Mouse (Mus musculus) heart, embryonic 12.5 days (tissue): ENCODE results near the gene Ifrd2. TPM values are rescaled to one million over a fixed set of nuclear protein-coding genes. Genes with fewer than 3 reads are reported as not detected.

Source experiments
- ATAC-seq: fragments of 200-750 bp; cut with Nextera tagmentation; 2 replicates; pipeline ENCODE4 v1.8.0; 2017; ENCODE audit warnings: moderate TSS enrichment, moderate library complexity; ENCODE audit not compliant: insufficient number of reproducible peaks, low FRiP score
- H3K27ac ChIP-seq: fragments of 300-500 bp; sonication (generic); 2 replicates; pipeline ENCODE4 v1.5.1; 2016; ENCODE audit warnings: mild to moderate bottlenecking, moderate library complexity; ENCODE audit not compliant: poor library complexity, severe bottlenecking
- H3K27me3 ChIP-seq: fragments of 300-500 bp; sonication (generic); replicated peaks from 2 replicates; pipeline ENCODE4 v1.6.1; 2016; ENCODE audit warnings: mild to moderate bottlenecking, moderate library complexity
- H3K36me3 ChIP-seq: fragments of 300-500 bp; sonication (generic); 2 replicates; pipeline ENCODE4 v1.6.1; 2016; ENCODE audit warnings: mild to moderate bottlenecking, moderate library complexity
- H3K4me1 ChIP-seq: fragments of 300-500 bp; sonication (generic); replicated peaks from 2 replicates; pipeline ENCODE4 v1.6.1; 2016; ENCODE audit warnings: mild to moderate bottlenecking
- H3K4me2 ChIP-seq: fragments of 300-500 bp; sonication (generic); 2 replicates; pipeline ENCODE4 v1.6.1; 2016; ENCODE audit warnings: mild to moderate bottlenecking, moderate library complexity
- H3K4me3 ChIP-seq: fragments of 300-500 bp; sonication (generic); 2 replicates; pipeline ENCODE4 v1.5.1; 2016; ENCODE audit warnings: mild to moderate bottlenecking
- H3K9ac ChIP-seq: fragments of 300-500 bp; sonication (generic); 2 replicates; pipeline ENCODE4 v1.6.1; 2016; ENCODE audit warnings: mild to moderate bottlenecking, moderate library complexity
- H3K9me3 ChIP-seq: fragments of 300-500 bp; sonication (generic); replicated peaks from 2 replicates; pipeline ENCODE4 v1.6.1; 2016; ENCODE audit warnings: mild to moderate bottlenecking, moderate library complexity
- WGBS: fragments of 180-500 bp; shearing (Covaris S2); methylation state at CpG from one replicate; pipeline ENCODE4 v1.1.7; 2016; 5-methylcytosine and 5-hydroxymethylcytosine counted together
- polyA plus RNA-seq: library from polyadenylated mRNA; unstranded; fragments of >200 nt; fragmentation: Nextera tagmentation; extraction: Ambion mirVana; gene quantifications from 2 replicates; pipeline ENCODE4 v1.2.1, GENCODE M21; 2016

The Ifrd2 gene
- polyA plus RNA-seq, 1 experiment from 2014 or later: 35.5 TPM

DNA sequence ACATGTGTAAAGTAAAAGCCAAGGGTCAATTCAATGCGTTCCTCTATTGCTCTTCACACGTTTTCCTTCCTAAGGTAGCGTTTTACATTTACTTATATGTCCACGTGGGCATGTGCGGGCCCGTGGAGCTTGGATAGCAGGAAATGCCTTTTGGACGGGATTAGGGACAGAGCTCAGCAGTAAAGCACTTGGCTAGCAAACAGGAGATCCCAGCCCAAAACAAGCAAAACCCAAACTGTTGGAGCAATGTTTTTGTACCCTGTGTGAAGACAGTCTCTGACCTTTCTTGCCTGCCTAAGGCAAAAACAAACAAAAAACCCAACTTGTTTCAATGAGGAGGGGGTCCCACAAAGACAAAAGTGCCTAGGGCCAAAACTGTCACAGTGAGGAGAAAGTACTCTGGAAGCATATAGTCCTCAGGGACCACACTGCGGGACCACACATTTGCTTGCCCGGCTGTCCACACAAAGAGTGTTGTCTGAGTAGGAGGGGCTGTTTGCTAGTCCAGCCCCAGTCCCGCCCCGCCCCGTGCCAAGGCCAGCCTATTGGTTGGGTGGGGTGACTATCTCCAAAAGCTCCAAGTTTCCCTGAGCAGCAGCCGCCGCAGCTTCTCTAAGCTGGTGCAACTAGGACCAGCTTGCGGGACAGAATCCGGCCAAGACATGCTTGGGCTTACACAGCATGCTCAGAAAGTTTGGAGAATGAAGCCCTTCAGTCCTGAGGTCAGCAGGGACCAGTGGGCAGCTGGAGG lies 10.9 kb upstream of the Ifrd2 start, which contains the start of gene Hyal1:
Hyal1 (plus strand) TSS at position 571 of the 751 bp plus-strand sequence.
- Histone ChIP-seq H3K9me3 (no peaks in the 10 kb centered on the region), H3K27me3 (no peaks in the 10 kb centered on the region), H3K4me2 (peak within 1 kb of the TSS; percentile 70), H3K27ac (no peak within 1 kb of the TSS; the same call in 1 of the 2 replicates), H3K9ac (peak within 1 kb of the TSS; percentile 58), H3K4me3 (peak within 1 kb of the TSS; percentile 40), H3K36me3 (peaks cover 32% of the 10 kb centered on the region), H3K4me1 (peaks cover 40% of the 10 kb centered on the region)
- WGBS: 26% methylated on average over 16 of the region's 16 CpGs
- ATAC-seq: peak; percentile 84

DNA sequence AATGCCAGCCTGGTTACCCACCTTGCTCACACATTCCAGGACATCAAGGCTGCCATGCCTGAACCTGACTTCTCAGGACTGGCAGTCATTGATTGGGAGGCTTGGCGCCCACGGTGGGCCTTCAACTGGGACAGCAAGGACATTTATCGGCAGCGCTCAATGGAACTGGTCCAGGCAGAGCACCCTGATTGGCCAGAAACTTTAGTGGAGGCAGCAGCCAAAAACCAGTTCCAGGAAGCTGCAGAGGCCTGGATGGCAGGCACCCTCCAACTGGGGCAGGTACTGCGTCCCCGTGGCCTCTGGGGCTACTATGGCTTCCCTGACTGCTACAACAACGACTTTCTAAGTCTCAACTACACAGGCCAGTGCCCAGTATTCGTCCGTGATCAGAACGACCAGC lies 9.6 kb upstream of the Ifrd2 start:
- H3K9ac ChIP-seq: no peak overlapping the region
- no peaks in the 10 kb centered on the region for H3K27me3 ChIP-seq
- no peaks in the 10 kb centered on the region for H3K9me3 ChIP-seq
- H3K4me2 ChIP-seq: no peak overlapping the region
- peaks cover 38% of the 10 kb centered on the region for H3K4me1 ChIP-seq
- 89% methylated on average over 10 of the region's 10 CpGs for WGBS
- H3K36me3 ChIP-seq: peaks cover 19% of the 10 kb centered on the region
- no peak overlapping the region for H3K4me3 ChIP-seq
- ATAC-seq: no peak
- no peak overlapping the region for H3K27ac ChIP-seq

DNA sequence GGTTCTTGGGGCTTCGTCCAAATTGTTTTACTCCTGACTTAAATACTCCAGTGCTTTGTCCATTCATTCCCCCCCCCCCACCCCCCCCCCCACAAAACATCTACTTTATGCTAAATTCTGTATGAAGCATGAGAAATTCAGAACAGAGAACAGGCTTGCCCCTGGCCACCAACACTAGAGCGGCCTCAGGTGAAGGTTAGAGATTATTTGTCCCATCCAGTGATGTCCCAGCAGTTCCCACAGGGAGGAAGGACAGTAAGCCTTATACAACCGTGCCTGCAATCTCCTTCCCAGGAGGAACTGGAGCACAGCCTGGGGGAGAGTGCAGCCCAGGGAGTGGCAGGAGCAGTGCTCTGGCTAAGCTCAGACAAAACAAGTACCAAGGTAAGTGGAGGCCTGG lies 8.9 kb upstream of the Ifrd2 start, which contains the start of gene Naa80:
Naa80 (plus strand) TSS at position 301 of the 400 bp plus-strand sequence.
- Histone ChIP-seq H3K4me1 (peaks cover 38% of the 10 kb centered on the region), H3K4me3 (no peak within 1 kb of the TSS), H3K4me2 (0 out of 2 replicates have a peak within 1 kb of the TSS, but pooled peaks have one; percentile 94), H3K27ac (no peak within 1 kb of the TSS), H3K27me3 (no peaks in the 10 kb centered on the region), H3K9me3 (no peaks in the 10 kb centered on the region), H3K36me3 (peaks cover 19% of the 10 kb centered on the region), H3K9ac (peak within 1 kb of the TSS; percentile 14; the same call in 1 of the 2 replicates)
- no peak for ATAC-seq
- WGBS: 69% methylated on average over 3 of the region's 3 CpGs

DNA sequence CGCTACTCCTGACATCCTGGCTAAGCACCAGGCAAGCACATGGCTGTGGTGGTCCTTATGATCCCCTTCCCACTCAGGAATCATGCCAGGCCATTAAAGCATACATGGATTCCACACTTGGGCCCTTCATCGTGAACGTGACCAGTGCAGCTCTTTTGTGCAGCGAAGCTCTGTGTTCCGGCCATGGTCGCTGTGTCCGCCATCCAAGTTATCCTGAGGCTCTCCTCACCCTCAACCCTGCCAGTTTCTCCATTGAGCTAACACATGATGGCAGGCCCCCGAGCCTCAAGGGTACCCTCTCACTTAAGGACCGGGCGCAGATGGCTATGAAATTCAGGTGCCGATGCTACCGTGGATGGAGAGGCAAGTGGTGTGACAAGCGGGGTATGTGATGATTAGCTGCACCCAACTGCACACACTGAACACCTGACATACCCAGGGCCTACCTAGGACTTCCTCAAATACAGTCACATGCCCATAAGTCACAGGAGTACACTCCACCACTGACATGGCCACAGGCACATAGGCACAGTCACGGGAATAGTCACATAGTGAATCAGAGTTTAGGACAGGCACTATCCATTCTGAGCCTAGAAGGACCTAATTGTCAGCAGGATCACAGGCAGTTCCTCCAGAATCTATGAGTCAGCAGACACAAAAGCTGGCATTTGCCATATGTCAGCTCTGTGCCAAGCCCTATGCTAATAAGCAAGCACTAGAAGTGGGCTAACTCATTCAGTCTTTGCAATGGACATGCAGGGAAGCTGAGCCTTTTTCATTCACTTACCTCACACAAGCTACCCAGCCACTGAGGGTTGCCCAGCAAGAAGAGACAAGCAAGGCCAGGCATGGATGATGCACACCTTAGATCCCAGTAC lies 8.2 kb upstream of the Ifrd2 start:
- no peak for ATAC-seq
- no peak overlapping the region for H3K27ac ChIP-seq
- H3K36me3 ChIP-seq: peaks cover 19% of the 10 kb centered on the region
- H3K4me1 ChIP-seq: peaks cover 38% of the 10 kb centered on the region
- H3K27me3 ChIP-seq: no peaks in the 10 kb centered on the region
- 90% methylated on average over 14 of the region's 14 CpGs for WGBS
- peak overlapping the region; percentile 14; the same call in 1 of the 2 replicates for H3K9ac ChIP-seq
- H3K4me2 ChIP-seq: 0 out of 2 replicates have a peak overlapping the region, but pooled peaks have one; percentile 94
- H3K4me3 ChIP-seq: no peak overlapping the region
- no peaks in the 10 kb centered on the region for H3K9me3 ChIP-seq

DNA sequence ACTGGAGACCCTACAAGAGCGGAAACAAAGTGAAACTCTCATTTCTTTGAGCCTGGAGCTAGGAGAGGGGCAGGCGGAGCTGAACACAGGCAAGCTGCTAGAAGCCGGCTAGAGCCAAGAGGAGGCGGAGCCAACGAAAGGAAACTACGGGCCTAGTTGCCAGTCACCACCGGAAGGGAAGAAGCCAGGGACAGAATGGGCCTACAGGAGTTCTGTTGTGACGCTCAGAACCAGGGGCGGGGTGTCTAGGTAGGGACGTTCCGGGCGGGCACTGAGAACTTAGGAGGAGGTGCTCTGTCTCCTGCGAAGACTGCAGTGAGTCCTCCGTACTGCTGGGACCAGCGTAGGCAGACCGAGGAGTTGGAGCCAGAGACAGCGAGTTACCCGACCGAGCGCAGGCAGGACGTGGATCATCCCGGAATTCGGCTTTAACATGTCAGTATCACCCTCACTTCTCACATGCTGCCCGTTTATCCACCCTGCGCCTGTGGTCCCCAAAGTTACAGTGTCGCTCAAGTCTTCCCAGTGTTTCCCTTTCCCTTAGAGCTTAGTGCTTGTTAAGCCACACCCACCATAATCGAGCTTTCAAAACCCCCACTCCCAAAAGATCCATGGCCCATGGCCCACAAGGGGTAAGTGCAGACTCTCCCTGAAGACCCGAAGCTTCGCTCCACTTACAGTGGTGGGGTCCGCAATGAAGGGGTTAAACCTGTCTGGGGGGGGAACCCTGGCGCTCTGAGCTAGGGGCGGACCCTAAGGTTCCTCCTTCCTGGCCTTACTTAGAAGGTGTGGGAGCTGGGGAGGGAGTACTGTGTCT lies 6.7 kb upstream of the Ifrd2 start, which contains the start of gene Hyal3:
Hyal3 (plus strand) TSS at position 318 of the 817 bp plus-strand sequence.
- H3K4me1 ChIP-seq: peaks cover 38% of the 10 kb centered on the region
- WGBS: 0% methylated on average over 32 of the region's 32 CpGs
- H3K9me3 ChIP-seq: no peaks in the 10 kb centered on the region
- peak within 1 kb of the TSS; percentile 94 for H3K4me2 ChIP-seq
- peak within 1 kb of the TSS; percentile 93 for H3K27ac ChIP-seq
- H3K9ac ChIP-seq: peak within 1 kb of the TSS; percentile 87
- peak; percentile 79 for ATAC-seq
- peaks cover 11% of the 10 kb centered on the region for H3K36me3 ChIP-seq
- H3K27me3 ChIP-seq: no peaks in the 10 kb centered on the region
- peak within 1 kb of the TSS; percentile 67 for H3K4me3 ChIP-seq

DNA sequence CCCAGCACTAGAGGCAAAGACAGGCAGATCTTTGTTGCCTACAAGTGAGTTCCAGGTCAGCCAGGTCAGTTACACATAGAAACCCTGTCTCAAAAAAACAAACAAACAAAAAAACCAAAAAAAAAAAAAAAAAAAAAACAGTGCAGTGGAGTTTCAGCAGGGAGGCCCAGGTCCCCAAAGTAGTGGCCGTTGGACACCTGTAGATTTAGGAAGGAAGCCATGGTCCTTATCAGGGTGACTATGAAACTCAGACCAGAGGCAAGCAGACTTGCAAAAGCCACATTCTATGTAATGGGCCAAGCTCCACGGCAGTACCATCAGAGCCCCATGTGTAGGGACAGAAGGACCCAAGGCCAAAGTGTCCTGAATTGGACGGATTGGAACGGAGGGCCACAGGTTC lies 5.9 kb upstream of the Ifrd2 start:
- no peak overlapping the region for H3K27ac ChIP-seq
- H3K4me1 ChIP-seq: peaks cover 37% of the 10 kb centered on the region

DNA sequence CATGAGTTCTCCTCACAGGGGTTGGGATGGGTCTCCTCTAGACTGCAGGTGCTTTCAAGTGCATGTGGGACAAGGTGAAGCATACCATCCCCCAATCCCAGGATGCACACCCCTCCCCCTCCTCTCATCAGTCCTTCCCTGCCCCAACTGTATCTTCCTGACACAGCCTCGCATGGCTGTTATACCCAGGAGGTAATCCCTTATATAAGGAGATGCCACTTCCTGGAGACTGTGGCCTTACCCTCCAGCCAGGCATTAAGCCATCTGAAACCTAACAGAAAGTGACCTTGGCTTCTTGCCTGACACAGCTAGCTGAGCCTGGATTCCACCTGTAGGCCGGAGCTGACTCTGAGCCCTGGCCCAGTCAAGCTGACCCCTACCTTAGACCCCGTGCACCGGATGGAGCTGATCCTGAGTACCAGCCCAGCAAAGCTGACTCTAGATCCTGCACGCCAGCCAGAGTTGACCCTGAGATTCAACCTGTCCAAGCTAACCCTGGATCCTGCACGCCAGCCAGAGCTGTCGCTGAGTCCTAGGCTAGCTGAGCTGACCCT lies 4.9 kb upstream of the Ifrd2 start:
- Histone ChIP-seq H3K36me3 (peaks cover 11% of the 10 kb centered on the region), H3K4me3 (no peak overlapping the region), H3K27me3 (no peaks in the 10 kb centered on the region), H3K9me3 (no peaks in the 10 kb centered on the region), H3K4me2 (no peak overlapping the region), H3K27ac (no peak overlapping the region), H3K4me1 (peaks cover 29% of the 10 kb centered on the region), H3K9ac (no peak overlapping the region)
- WGBS: 85% methylated on average over 7 of the region's 7 CpGs
- ATAC-seq: no peak

More for the DNA sequence above, 5.9 kb upstream of the Ifrd2 start:
- H3K9ac ChIP-seq: peak overlapping the region; percentile 87; the same call in 1 of the 2 replicates
- ATAC-seq: no peak
- peak overlapping the region; percentile 67 for H3K4me3 ChIP-seq
- no peaks in the 10 kb centered on the region for H3K27me3 ChIP-seq
- H3K9me3 ChIP-seq: no peaks in the 10 kb centered on the region
- peak overlapping the region; percentile 94 for H3K4me2 ChIP-seq
- H3K36me3 ChIP-seq: peaks cover 11% of the 10 kb centered on the region
- 77% methylated on average over 4 of the region's 4 CpGs for WGBS

DNA sequence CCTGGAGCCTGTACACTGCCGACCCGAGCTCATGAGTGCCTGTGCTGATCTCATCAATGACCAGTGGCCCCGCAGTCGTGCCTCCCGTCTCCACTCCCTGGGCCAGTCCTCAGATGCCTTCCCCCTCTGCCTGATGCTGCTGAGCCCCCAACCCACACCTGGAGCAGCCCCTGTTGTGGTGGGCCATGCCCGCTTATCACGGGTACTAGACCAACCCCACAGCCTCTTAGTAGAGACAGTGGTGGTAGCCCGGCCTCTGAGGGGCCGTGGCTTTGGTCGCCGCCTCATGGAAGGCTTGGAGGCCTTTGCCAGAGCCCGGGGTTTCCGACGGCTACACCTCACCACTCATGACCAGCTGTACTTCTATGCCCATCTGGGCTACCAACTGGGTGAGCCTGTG lies 4.3 kb upstream of the Ifrd2 start:
- ATAC-seq: no peak
- Histone ChIP-seq H3K4me2 (no peak overlapping the region), H3K27me3 (no peaks in the 10 kb centered on the region), H3K4me3 (no peak overlapping the region), H3K9me3 (no peaks in the 10 kb centered on the region), H3K4me1 (peaks cover 29% of the 10 kb centered on the region), H3K9ac (no peak overlapping the region), H3K36me3 (peaks cover 11% of the 10 kb centered on the region), H3K27ac (no peak overlapping the region)
- 88% methylated on average over 14 of the region's 14 CpGs for WGBS

DNA sequence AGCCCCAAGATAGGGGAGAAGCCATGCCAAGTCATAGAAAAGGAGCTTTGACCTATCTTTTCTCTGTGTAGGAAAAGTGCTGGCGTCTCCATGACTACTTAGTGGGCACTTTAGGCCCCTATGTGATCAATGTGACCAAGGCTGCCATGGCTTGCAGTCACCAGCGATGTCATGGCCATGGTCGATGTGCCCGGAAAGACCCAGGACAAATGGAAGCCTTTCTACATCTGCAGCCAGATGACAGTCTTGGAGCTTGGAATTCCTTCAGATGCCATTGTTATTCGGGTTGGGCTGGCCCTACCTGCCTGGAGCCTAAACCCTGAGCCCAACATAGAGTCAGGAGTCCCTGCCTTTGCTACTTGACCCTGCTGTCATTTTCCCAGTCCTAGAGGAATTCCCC lies 938 bp upstream of the Ifrd2 start:
- Histone ChIP-seq H3K4me2 (peak overlapping the region; percentile 24), H3K4me3 (no peak overlapping the region), H3K9ac (no peak overlapping the region), H3K27ac (peak overlapping the region; percentile 41), H3K36me3 (peaks cover 36% of the 10 kb centered on the region), H3K9me3 (no peaks in the 10 kb centered on the region), H3K4me1 (peaks cover 45% of the 10 kb centered on the region), H3K27me3 (no peaks in the 10 kb centered on the region)
- no peak for ATAC-seq
- WGBS: 87% methylated on average over 5 of the region's 5 CpGs
